Mouse (Mus musculus): ENCODE measurements around the gene Zbtb46. TPM values are rescaled to one million over a fixed set of nuclear protein-coding genes. Genes with fewer than 3 reads are reported as not detected.
A peak's percentile ranks its signal among the peaks of the same experiment; 100 is the strongest.

Gene Zbtb46
- polyA plus RNA-seq, 1 experiment from 2014 or later: 22.0 TPM

DNA sequence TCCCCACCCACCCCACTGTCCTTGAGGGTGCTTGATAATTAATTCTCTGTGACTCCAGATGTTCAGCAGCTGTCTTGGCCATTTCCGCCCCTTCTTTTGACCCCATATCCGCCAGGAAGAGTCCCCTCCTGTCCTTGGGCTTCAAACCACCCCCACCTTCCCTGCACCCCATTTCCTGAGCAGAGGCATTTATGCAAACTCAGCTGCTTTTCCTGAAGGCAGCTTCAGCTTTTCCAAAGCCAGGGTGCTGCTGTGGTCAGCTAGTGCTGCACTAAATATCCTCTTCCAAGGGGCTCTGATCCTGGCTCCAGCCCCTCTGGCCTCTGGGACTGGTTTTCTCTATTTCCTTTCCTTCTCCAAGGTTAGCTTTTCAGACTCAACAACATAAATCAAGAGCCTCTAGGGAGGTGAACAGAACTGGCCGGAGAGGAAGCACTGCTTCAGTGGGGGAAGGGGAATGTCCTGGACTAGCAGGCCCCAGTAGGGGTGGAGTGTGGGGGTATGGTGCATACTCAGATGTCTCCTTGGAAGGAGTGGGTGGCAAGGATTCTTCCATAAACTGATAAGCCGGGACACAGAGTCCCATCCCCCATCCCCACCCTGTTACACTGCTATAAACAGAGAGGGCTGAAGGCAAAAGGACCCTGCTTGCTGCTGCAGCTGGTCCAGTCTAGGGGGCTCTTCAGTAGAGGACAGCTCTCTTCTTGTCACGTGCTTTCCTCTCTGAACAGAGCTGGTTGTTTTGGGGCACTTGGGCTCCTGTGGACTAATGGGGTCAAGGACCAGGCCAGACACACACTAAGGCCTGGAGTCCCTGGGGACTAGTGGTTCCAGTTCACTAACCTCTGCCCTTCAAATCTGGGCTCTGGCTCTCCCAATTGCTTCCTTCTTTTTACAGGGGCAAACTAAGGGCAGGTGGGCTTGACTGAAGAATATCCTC is 28.4 kb upstream of the Zbtb46 start:
- no peaks in the 10 kb centered on the region for H3K36me3 ChIP-seq
- no peak overlapping the region for H3K9ac ChIP-seq
- peak overlapping the region; percentile 76 for H3K27ac ChIP-seq (replicated peaks)
- no peaks in the 10 kb centered on the region for H3K9me3 ChIP-seq
- WGBS: 28% methylated on average over 5 of the region's 5 CpGs
- no peaks in the 10 kb centered on the region for H3K27me3 ChIP-seq
- no peak overlapping the region for H3K4me2 ChIP-seq
- H3K4me1 ChIP-seq (replicated peaks): peaks cover 24% of the 10 kb centered on the region
- ATAC-seq (ENCODE audit: low read depth): peak; percentile 69
- H3K4me3 ChIP-seq: no peak overlapping the region

DNA sequence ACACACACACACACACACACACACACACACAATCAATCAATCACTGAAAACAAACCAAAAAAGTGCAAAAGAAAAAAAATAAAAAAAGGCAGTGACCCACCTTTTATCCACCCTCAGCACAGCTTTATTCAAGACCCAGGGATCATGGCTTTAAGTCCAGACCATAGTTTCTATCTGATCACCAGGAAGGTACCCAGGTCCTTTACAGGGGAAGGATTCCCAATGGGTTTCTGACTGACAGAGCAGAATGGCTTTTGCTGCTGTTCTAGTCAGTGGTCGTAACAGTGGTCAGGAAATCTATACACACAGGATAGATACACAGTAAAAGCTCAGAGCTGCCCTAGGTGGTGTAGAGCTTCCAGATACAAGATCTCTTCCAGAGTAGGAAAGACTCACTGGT is 26.5 kb upstream of the Zbtb46 start:
- 14% methylated on average over 1 of the region's 1 CpGs for WGBS
- ATAC-seq (ENCODE audit: low read depth): no peak
- Histone ChIP-seq H3K9me3 (no peaks in the 10 kb centered on the region), H3K4me2 (no peak overlapping the region), H3K27ac (replicated peaks) (peak overlapping the region; percentile 39), H3K4me3 (no peak overlapping the region), H3K27me3 (no peaks in the 10 kb centered on the region), H3K36me3 (no peaks in the 10 kb centered on the region), H3K4me1 (replicated peaks) (peaks cover 24% of the 10 kb centered on the region), H3K9ac (no peak overlapping the region)

DNA sequence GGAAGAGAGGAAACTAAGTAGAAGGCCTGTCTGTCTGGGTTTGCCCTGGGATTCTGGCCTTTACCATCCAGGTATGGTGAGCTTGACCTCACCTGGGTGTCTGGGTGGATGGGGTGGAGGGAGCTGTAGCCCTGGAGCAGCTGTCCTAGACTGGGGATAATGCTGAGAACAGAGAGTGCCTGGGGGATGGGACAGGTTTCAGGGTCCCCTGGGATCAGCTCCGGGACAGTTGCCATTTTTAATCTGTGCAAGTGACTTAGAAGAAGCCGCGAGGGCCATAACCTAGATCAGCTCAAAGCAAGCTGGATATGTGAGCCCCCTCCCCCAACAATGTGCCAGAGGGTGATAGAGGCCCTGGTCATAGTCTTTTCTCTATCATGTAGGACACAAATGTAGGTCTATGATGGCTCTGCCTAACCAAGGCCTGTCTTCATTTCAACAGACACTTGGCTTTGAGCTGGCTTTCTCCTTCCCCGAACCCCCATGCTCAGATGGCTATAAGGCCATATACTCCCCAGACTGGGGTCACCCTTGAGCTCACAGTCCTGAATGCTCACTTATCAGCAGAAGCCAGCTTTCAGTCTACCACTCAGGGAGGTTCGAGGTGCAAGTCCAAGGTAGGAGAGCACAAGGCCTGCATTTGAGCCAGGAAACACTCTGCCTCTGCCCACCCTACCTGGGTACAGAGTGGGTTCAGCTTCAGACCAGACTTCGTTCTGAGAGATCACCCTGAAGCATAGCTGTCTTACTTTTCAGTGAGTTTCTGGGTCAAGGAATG is 25.4 kb upstream of the Zbtb46 start:
- Histone ChIP-seq H3K4me1 (replicated peaks) (peaks cover 24% of the 10 kb centered on the region), H3K4me3 (no peak overlapping the region), H3K27ac (replicated peaks) (no peak overlapping the region), H3K36me3 (no peaks in the 10 kb centered on the region), H3K27me3 (no peaks in the 10 kb centered on the region), H3K4me2 (no peak overlapping the region), H3K9me3 (no peaks in the 10 kb centered on the region), H3K9ac (no peak overlapping the region)
- WGBS: 74% methylated on average over 6 of the region's 6 CpGs
- no peak for ATAC-seq (ENCODE audit: low read depth)

GRCm38 (mm10) chr2:181483562-181484318 is 24.5 kb upstream of the Zbtb46 start:
- H3K36me3 ChIP-seq: no peaks in the 10 kb centered on the region
- H3K4me1 ChIP-seq (replicated peaks): peaks cover 24% of the 10 kb centered on the region
- H3K27ac ChIP-seq (replicated peaks): no peak overlapping the region
- H3K27me3 ChIP-seq: no peaks in the 10 kb centered on the region
- H3K9me3 ChIP-seq: no peaks in the 10 kb centered on the region
- 38% methylated on average over 7 of the region's 7 CpGs for WGBS
- ATAC-seq (ENCODE audit: low read depth): no peak
- 0 out of 2 replicates have a peak overlapping the region, but pooled peaks have one; percentile 41 for H3K9ac ChIP-seq
- no peak overlapping the region for H3K4me2 ChIP-seq
- H3K4me3 ChIP-seq: no peak overlapping the region

DNA sequence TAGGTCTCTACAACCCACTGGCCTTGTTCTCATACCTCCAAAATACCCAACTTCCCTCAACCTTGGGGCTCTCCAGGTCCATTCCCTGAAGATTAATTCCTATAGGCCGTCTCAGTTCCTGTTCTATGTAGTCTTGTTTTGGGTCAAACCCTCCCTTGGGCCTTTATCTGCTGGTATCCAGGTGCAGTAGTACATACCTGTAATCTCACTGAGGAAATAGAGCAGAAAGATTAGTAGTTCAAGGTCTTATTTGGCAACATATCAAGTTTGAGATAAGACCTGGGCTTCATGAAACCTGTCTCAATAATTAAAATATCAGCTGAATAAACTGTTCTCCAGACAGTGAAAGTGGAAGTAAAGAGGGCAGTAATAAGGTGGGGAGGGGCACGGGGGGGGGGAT is 23.9 kb upstream of the Zbtb46 start:
- H3K36me3 ChIP-seq: no peaks in the 10 kb centered on the region
- H3K27ac ChIP-seq (replicated peaks): no peak overlapping the region
- H3K4me1 ChIP-seq (replicated peaks): peaks cover 23% of the 10 kb centered on the region
- 55% methylated on average over 2 of the region's 2 CpGs for WGBS
- H3K9me3 ChIP-seq: no peaks in the 10 kb centered on the region
- H3K27me3 ChIP-seq: no peaks in the 10 kb centered on the region
- H3K4me3 ChIP-seq: no peak overlapping the region
- no peak overlapping the region for H3K4me2 ChIP-seq
- no peak for ATAC-seq (ENCODE audit: low read depth)
- no peak overlapping the region for H3K9ac ChIP-seq

- WGBS: 78% methylated on average over 1 of the region's 1 CpGs
- H3K27ac ChIP-seq (replicated peaks): no peak overlapping the region
- no peak overlapping the region for H3K9ac ChIP-seq
- no peaks in the 10 kb centered on the region for H3K9me3 ChIP-seq
- H3K36me3 ChIP-seq: no peaks in the 10 kb centered on the region
- no peak overlapping the region for H3K4me3 ChIP-seq
- ATAC-seq (ENCODE audit: low read depth): no peak
- no peak overlapping the region for H3K4me2 ChIP-seq
- H3K4me1 ChIP-seq (replicated peaks): no peaks in the 10 kb centered on the region
- H3K27me3 ChIP-seq: no peaks in the 10 kb centered on the region
Measured at GRCm38 (mm10) chr2:181472256-181472827, 13.1 kb upstream of the Zbtb46 start.

DNA sequence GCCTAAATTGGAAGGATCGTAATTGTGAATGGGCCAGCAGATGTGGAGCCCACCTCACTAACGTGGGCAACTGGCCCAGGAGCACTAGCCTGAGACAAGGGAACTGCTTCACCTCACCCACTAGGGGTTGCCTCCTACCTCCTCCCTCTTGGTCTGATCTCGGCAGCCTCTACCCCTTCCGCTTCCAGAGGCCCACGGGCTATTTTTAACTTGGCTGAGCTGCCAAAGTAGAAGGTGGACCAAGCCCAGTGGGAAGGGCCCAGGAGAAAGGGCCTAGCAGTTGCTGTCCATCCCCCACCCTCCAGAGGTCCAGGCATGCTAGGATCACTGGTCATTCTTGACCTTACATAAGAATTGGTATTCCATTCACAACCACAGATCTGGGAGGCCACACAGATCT is 12.0 kb upstream of the Zbtb46 start:
- no peak for ATAC-seq (ENCODE audit: low read depth)
- no peak overlapping the region for H3K27ac ChIP-seq (replicated peaks)
- H3K4me2 ChIP-seq: no peak overlapping the region
- H3K4me3 ChIP-seq: no peak overlapping the region
- H3K9me3 ChIP-seq: no peaks in the 10 kb centered on the region
- 57% methylated on average over 5 of the region's 5 CpGs for WGBS
- H3K36me3 ChIP-seq: no peaks in the 10 kb centered on the region
- H3K27me3 ChIP-seq: no peaks in the 10 kb centered on the region
- no peaks in the 10 kb centered on the region for H3K4me1 ChIP-seq (replicated peaks)
- no peak overlapping the region for H3K9ac ChIP-seq

- H3K9ac ChIP-seq: no peak overlapping the region
- no peaks in the 10 kb centered on the region for H3K4me1 ChIP-seq (replicated peaks)
- H3K4me2 ChIP-seq: no peak overlapping the region
- H3K4me3 ChIP-seq: no peak overlapping the region
- no peaks in the 10 kb centered on the region for H3K36me3 ChIP-seq
- H3K27ac ChIP-seq (replicated peaks): no peak overlapping the region
- no peaks in the 10 kb centered on the region for H3K27me3 ChIP-seq
- WGBS: 68% methylated on average over 2 of the region's 2 CpGs
- H3K9me3 ChIP-seq: no peaks in the 10 kb centered on the region
- no peak for ATAC-seq (ENCODE audit: low read depth)
Measured at GRCm38 (mm10) chr2:181470285-181470684, 11.1 kb upstream of the Zbtb46 start.

DNA sequence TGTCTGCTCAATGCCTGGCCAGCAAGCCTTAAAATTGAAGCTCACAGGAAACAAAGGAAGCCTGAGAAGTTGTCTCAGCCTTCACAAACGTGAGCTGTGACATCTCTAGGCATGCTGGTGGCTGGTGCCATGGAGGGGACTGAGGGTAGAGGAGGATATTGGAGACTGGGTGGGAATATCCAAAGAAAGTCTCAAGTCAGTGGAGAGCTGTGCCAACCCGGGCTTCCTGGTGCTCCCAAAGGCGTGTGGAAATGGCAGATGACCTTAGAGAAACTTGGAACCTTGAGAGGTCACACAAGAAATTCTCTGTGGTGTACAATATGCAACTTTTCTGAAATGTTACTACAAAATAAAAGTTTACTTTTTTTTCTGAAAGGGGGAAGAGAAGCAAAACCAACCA is 6.2 kb upstream of the Zbtb46 start:
- Histone ChIP-seq H3K36me3 (no peaks in the 10 kb centered on the region), H3K9ac (no peak overlapping the region), H3K9me3 (no peaks in the 10 kb centered on the region), H3K4me3 (no peak overlapping the region), H3K4me1 (replicated peaks) (peaks cover 12% of the 10 kb centered on the region), H3K4me2 (no peak overlapping the region), H3K27ac (replicated peaks) (no peak overlapping the region), H3K27me3 (peaks cover 14% of the 10 kb centered on the region)
- ATAC-seq (ENCODE audit: low read depth): no peak
- 56% methylated on average over 3 of the region's 3 CpGs for WGBS

- Histone ChIP-seq H3K27me3 (peaks cover 18% of the 10 kb centered on the region), H3K9me3 (no peaks in the 10 kb centered on the region), H3K4me2 (0 out of 2 replicates have a peak overlapping the region, but pooled peaks have one; percentile 14), H3K36me3 (no peaks in the 10 kb centered on the region), H3K9ac (no peak overlapping the region), H3K4me1 (replicated peaks) (peaks cover 26% of the 10 kb centered on the region), H3K4me3 (no peak overlapping the region), H3K27ac (replicated peaks) (no peak overlapping the region)
- WGBS: 49% methylated on average over 7 of the region's 7 CpGs
- no peak for ATAC-seq (ENCODE audit: low read depth)
Measured at GRCm38 (mm10) chr2:181463008-181463738, 3.9 kb upstream of the Zbtb46 start.

DNA sequence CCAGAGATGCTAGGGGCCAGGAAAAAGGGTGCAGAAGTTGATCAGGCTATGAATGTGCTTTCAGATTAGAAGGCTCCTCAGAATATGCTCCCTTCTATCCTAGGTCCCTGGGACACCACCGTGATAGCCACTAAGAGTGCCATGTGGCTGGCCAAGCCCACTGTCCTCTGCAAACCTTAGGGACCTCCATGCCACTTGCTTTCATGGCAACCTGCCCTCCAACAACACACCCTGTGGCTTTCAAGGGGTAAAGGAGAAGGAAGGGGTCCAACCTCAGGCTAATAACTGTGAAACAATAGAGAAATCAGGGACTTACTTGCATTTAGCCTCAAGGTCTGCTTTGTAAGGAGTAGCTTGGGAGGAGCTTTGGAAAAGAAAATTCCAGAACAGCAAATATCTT is 3.4 kb upstream of the Zbtb46 start:
- Histone ChIP-seq H3K9me3 (no peaks in the 10 kb centered on the region), H3K9ac (no peak overlapping the region), H3K4me3 (no peak overlapping the region), H3K4me1 (replicated peaks) (peaks cover 31% of the 10 kb centered on the region), H3K36me3 (no peaks in the 10 kb centered on the region), H3K27me3 (peaks cover 21% of the 10 kb centered on the region), H3K4me2 (no peak overlapping the region), H3K27ac (replicated peaks) (no peak overlapping the region)
- WGBS: 86% methylated on average over 1 of the region's 1 CpGs
- no peak for ATAC-seq (ENCODE audit: low read depth)
